Comparison of ENCODE assay signal across 17 mouse cellular contexts in the genomic region with DNA sequence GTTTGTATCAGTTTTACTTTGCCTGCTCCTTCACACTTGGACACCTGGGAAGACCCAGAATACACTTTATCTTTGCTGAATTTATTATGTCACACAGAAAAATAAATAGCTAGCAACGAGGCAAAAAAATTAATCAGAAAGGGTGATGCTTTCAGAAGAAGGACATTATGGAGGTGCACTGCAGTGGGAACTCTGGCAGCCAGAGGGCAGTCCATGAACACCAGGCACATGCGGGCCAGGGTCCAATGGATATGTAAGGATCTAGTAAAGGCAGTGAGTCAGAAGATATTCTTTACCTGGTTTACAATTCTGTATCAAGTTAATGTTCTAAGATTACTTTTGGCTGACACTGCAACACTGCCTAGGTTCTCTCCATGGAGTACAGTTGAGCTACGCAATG. TPM values are rescaled to one million over a fixed set of nuclear protein-coding genes. Genes with fewer than 3 reads are reported as not detected.
A peak's percentile ranks its signal among the peaks of the same experiment; 100 is the strongest.
DNase-seq lines count a peak whose midpoint lies in the region; ATAC-seq and TF ChIP-seq lines count a peak whose summit lies in the region.
"Had no signal": no experiment of that assay in that cellular context is flagged by ENCODE, and none has a peak within 500 bp of the region (broad histone marks: within the 10 kb centered on the region; RNA-seq: fewer than 3 reads in every experiment).

No protein-coding gene starts in this region.

- no peak for DNase-seq in forebrain, postnatal 0 days
- no peak for DNase-seq in forebrain, embryonic 11.5 days (ENCODE audit: low spot score)
- peak; percentile 11 to 13 for DNase-seq in kidney, postnatal 4 days
- peak; percentile 26 for DNase-seq in 416B (ENCODE audit: low read depth)
- DNase-seq in embryonic facial prominence, embryonic 14.5 days (ENCODE audit: low spot score), result no peak
- no peak for DNase-seq in left cerebral cortex, postnatal 4 days
- DNase-seq in thymus, postnatal 14 days, result no peak
- DNase-seq: cerebellum, adult 2 months; lung, adult 18-20 months had no signal

- no peak overlapping the region for H3K4me3 ChIP-seq in forebrain, postnatal 0 days (ENCODE audit: low read depth, low read length)
- no peak overlapping the region for H3K4me3 ChIP-seq in forebrain, embryonic 11.5 days (ENCODE audit: low read depth, low read length)
- no peak overlapping the region for H3K4me3 ChIP-seq in kidney, embryonic 16.5 days (ENCODE audit: low read length)
- H3K4me3 ChIP-seq in embryonic facial prominence, embryonic 14.5 days (ENCODE audit: low read depth, low read length), result no peak overlapping the region
- H3K4me3 ChIP-seq: embryonic facial prominence, embryonic 12.5 days; midbrain, embryonic 12.5 days; neural tube, embryonic 12.5 days had no signal

- H3K4me2 ChIP-seq in forebrain, postnatal 0 days (ENCODE audit: low read depth), result no peak overlapping the region
- H3K4me2 ChIP-seq in forebrain, embryonic 11.5 days (ENCODE audit: low read depth, low read length, severe bottlenecking), result no peak overlapping the region
- H3K4me2 ChIP-seq in kidney, embryonic 16.5 days (replicated peaks; ENCODE audit: low read depth, low read length), result no peak overlapping the region
- H3K4me2 ChIP-seq in embryonic facial prominence, embryonic 14.5 days (ENCODE audit: low read depth, low read length), result no peak overlapping the region
- H3K4me2 ChIP-seq: embryonic facial prominence, embryonic 12.5 days; midbrain, embryonic 12.5 days; neural tube, embryonic 12.5 days had no signal

- 0 out of 2 replicates have a peak, but pooled peaks have one; percentile 16 for TF ChIP-seq CTCF in forebrain, postnatal 0 days (IDR thresholded peaks at IDR 0.05; ENCODE audit: low read depth)

- no peak for ATAC-seq in forebrain, postnatal 0 days
- ATAC-seq in forebrain, embryonic 11.5 days (replicated peaks; ENCODE audit: low FRiP score), result no peak
- ATAC-seq in kidney, embryonic 16.5 days (ENCODE audit: low FRiP score, low TSS enrichment), result no peak
- ATAC-seq in embryonic facial prominence, embryonic 14.5 days (ENCODE audit: low read depth), result no peak
- ATAC-seq: activated CD4-positive, CD25-positive, alpha-beta regulatory T cell, adult 4 months; forebrain, embryonic 14.5 days; inflammation-experienced regulatory T-cells, adult 6 months had no signal

- H3K4me1 ChIP-seq in forebrain, postnatal 0 days (ENCODE audit: insufficient read depth), result no peaks in the 10 kb centered on the region
- H3K4me1 ChIP-seq in forebrain, embryonic 11.5 days (replicated peaks; ENCODE audit: control insufficient read depth, insufficient read depth, low read length), result no peaks in the 10 kb centered on the region
- H3K4me1 ChIP-seq in kidney, embryonic 16.5 days (ENCODE audit: insufficient read depth, low read length), result no peaks in the 10 kb centered on the region
- no peaks in the 10 kb centered on the region for H3K4me1 ChIP-seq in embryonic facial prominence, embryonic 14.5 days (ENCODE audit: control insufficient read depth, insufficient read depth, low read length)
- H3K4me1 ChIP-seq: embryonic facial prominence, embryonic 12.5 days; neural tube, embryonic 12.5 days had no signal

- no peaks in the 10 kb centered on the region for H3K9me3 ChIP-seq in forebrain, postnatal 0 days (ENCODE audit: low read length)
- no peaks in the 10 kb centered on the region for H3K9me3 ChIP-seq in forebrain, embryonic 11.5 days (ENCODE audit: control insufficient read depth, low read length)
- H3K9me3 ChIP-seq in kidney, embryonic 16.5 days (ENCODE audit: low read length), result no peaks in the 10 kb centered on the region
- no peaks in the 10 kb centered on the region for H3K9me3 ChIP-seq in embryonic facial prominence, embryonic 14.5 days (ENCODE audit: control insufficient read depth, low read length)
- H3K9me3 ChIP-seq: embryonic facial prominence, embryonic 12.5 days; G1E; midbrain, embryonic 12.5 days; neural tube, embryonic 12.5 days had no signal

- H3K27me3 ChIP-seq in forebrain, postnatal 0 days (ENCODE audit: insufficient read depth, low read length), result no peaks in the 10 kb centered on the region
- no peaks in the 10 kb centered on the region for H3K27me3 ChIP-seq in forebrain, embryonic 11.5 days (ENCODE audit: control insufficient read depth, insufficient read depth, low read length)
- H3K27me3 ChIP-seq in kidney, embryonic 16.5 days (ENCODE audit: insufficient read depth, low read length), result no peaks in the 10 kb centered on the region
- no peaks in the 10 kb centered on the region for H3K27me3 ChIP-seq in embryonic facial prominence, embryonic 14.5 days (replicated peaks; ENCODE audit: control insufficient read depth, insufficient read depth, low read length)
- H3K27me3 ChIP-seq: embryonic facial prominence, embryonic 12.5 days; midbrain, embryonic 12.5 days; neural tube, embryonic 12.5 days had no signal

- 84% methylated on average over 3 of the region's 3 CpGs for WGBS in forebrain, postnatal 0 days
- 89% methylated on average over 3 of the region's 3 CpGs for WGBS in forebrain, embryonic 11.5 days
- 84% methylated on average over 3 of the region's 3 CpGs for WGBS in kidney, embryonic 16.5 days
- WGBS in embryonic facial prominence, embryonic 14.5 days, result 85% methylated on average over 3 of the region's 3 CpGs

- intact Hi-C loops in left cerebral cortex, postnatal 4 days (cut with DNase I), result no loop called here

- H3K9ac ChIP-seq in forebrain, postnatal 0 days, result no peak overlapping the region
- no peak overlapping the region for H3K9ac ChIP-seq in forebrain, embryonic 11.5 days (ENCODE audit: low read length)
- H3K9ac ChIP-seq in kidney, embryonic 16.5 days (replicated peaks; ENCODE audit: low read length), result no peak overlapping the region
- H3K9ac ChIP-seq in embryonic facial prominence, embryonic 14.5 days (ENCODE audit: low read depth, low read length), result no peak overlapping the region
- H3K9ac ChIP-seq: embryonic facial prominence, embryonic 12.5 days; midbrain, embryonic 12.5 days; neural tube, embryonic 12.5 days had no signal

- H3K36me3 ChIP-seq in forebrain, postnatal 0 days (ENCODE audit: insufficient read depth), result no peaks in the 10 kb centered on the region
- H3K36me3 ChIP-seq in forebrain, embryonic 11.5 days (ENCODE audit: control insufficient read depth, insufficient read depth, low read length), result no peaks in the 10 kb centered on the region
- no peaks in the 10 kb centered on the region for H3K36me3 ChIP-seq in kidney, embryonic 16.5 days (ENCODE audit: insufficient read depth, low read length)
- no peaks in the 10 kb centered on the region for H3K36me3 ChIP-seq in embryonic facial prominence, embryonic 14.5 days (ENCODE audit: control insufficient read depth, insufficient read depth, low read length)
- H3K36me3 ChIP-seq: embryonic facial prominence, embryonic 12.5 days; G1E; midbrain, embryonic 12.5 days; neural tube, embryonic 12.5 days had no signal

- no peak overlapping the region for H3K27ac ChIP-seq in forebrain, postnatal 0 days (ENCODE audit: low read depth, low read length)
- no peak overlapping the region for H3K27ac ChIP-seq in forebrain, embryonic 11.5 days (ENCODE audit: low read depth, low read length)
- no peak overlapping the region for H3K27ac ChIP-seq in kidney, embryonic 16.5 days (ENCODE audit: low read length)
- 0 out of 2 replicates have a peak overlapping the region, but pooled peaks have one; percentile 15 for H3K27ac ChIP-seq in embryonic facial prominence, embryonic 14.5 days (replicated peaks; ENCODE audit: low read depth, low read length)
- H3K27ac ChIP-seq: embryonic facial prominence, embryonic 12.5 days; midbrain, embryonic 12.5 days; neural tube, embryonic 12.5 days had no signal

RNA-seq across cellular contexts. Expression of gene Fap, which starts 24.2 kb away (rescaled TPM):
- 1.5 and 3.3 TPM in 2 replicates for total RNA-seq in forebrain, postnatal 0 days (2014; rRNA removed)
- 0.86 and 1.1 TPM in 2 replicates for polyA plus RNA-seq in forebrain, postnatal 0 days (2015; fragmentation: Nextera tagmentation; extraction: Ambion mirVana)
- 3.5 and 3.9 TPM in 2 replicates for polyA plus RNA-seq in forebrain, embryonic 11.5 days (2014; fragmentation: Nextera tagmentation; extraction: Ambion mirVana)
- 4.4 and 4.7 TPM in 2 replicates for polyA plus RNA-seq in kidney, embryonic 16.5 days (2015; fragmentation: Nextera tagmentation; extraction: Ambion mirVana)
- 38.2 and 38.5 TPM in 2 replicates for polyA plus RNA-seq in embryonic facial prominence, embryonic 14.5 days (2014; fragmentation: Nextera tagmentation; extraction: Ambion mirVana)
- total RNA-seq in left cerebral cortex, postnatal 4 days (2021), result 1 to 10 TPM; 2.1 to 2.2 TPM
- total RNA-seq: G1E had no signal
- polyA plus RNA-seq: G1E had no signal

Comparison
In these comparisons a context has a peak if more than half of its experiments do, and no peak if none do; other contexts are left out.
1. DNase-seq: peak in kidney, postnatal 4 days (2 of 2) and 416B (single experiment); none in forebrain, postnatal 0 days (single experiment), forebrain, embryonic 11.5 days (single experiment), embryonic facial prominence, embryonic 14.5 days (single experiment), left cerebral cortex, postnatal 4 days (single experiment) and thymus, postnatal 14 days (single experiment).